Mouse (Mus musculus) neural tube, embryonic 15.5 days (tissue): Measurements from ENCODE around the gene Ngfr. TPM values are rescaled to one million over a fixed set of nuclear protein-coding genes. Genes with fewer than 3 reads are reported as not detected.

Experiments
- ATAC-seq: fragments of 200-750 bp; cut with Nextera tagmentation; 2 replicates; pipeline ENCODE4 v1.8.0; 2017; ENCODE audit warnings: mild to moderate bottlenecking, moderate TSS enrichment, moderate library complexity; ENCODE audit not compliant: low FRiP score
- H3K27ac ChIP-seq: fragments of 300-500 bp; sonication (generic); replicated peaks from 2 replicates; pipeline ENCODE4 v1.5.1; 2015; ENCODE audit warnings: mild to moderate bottlenecking, inconsistent platforms
- H3K27me3 ChIP-seq: fragments of 300-500 bp; sonication (generic); replicated peaks from 2 replicates; pipeline ENCODE4 v1.6.1; 2015; ENCODE audit warnings: inconsistent platforms
- H3K36me3 ChIP-seq: fragments of 300-500 bp; sonication (generic); 2 replicates; pipeline ENCODE4 v1.6.1; 2015; ENCODE audit warnings: inconsistent platforms
- H3K4me1 ChIP-seq: fragments of 300-500 bp; sonication (generic); 2 replicates; pipeline ENCODE4 v1.6.1; 2015; ENCODE audit warnings: inconsistent platforms
- H3K4me2 ChIP-seq: fragments of 300-500 bp; sonication (generic); 2 replicates; pipeline ENCODE4 v1.6.1; 2015; ENCODE audit warnings: inconsistent platforms, mild to moderate bottlenecking, moderate library complexity
- H3K4me3 ChIP-seq: fragments of 300-500 bp; sonication (generic); replicated peaks from 2 replicates; pipeline ENCODE4 v1.5.1; 2015; ENCODE audit warnings: mild to moderate bottlenecking, inconsistent platforms
- H3K9ac ChIP-seq: fragments of 300-500 bp; sonication (generic); replicated peaks from 2 replicates; pipeline ENCODE4 v1.6.1; 2015; ENCODE audit warnings: mild to moderate bottlenecking, inconsistent platforms
- H3K9me3 ChIP-seq: fragments of 300-500 bp; sonication (generic); replicated peaks from 2 replicates; pipeline ENCODE4 v1.6.1; 2016; ENCODE audit warnings: inconsistent platforms
- WGBS: fragments of 180-500 bp; shearing (Covaris S2); methylation state at CpG from one replicate; pipeline ENCODE4 v1.1.7; 2015; ENCODE audit warnings: mixed read lengths; 5-methylcytosine and 5-hydroxymethylcytosine counted together
- polyA plus RNA-seq: library from polyadenylated mRNA; unstranded; fragments of >200 nt; fragmentation: Nextera tagmentation; extraction: Ambion mirVana; gene quantifications from 2 replicates; pipeline ENCODE4 v1.2.1, GENCODE M21; 2015

Ngfr gene
- polyA plus RNA-seq, 1 experiment from 2014 or later = 69.3 TPM

DNA sequence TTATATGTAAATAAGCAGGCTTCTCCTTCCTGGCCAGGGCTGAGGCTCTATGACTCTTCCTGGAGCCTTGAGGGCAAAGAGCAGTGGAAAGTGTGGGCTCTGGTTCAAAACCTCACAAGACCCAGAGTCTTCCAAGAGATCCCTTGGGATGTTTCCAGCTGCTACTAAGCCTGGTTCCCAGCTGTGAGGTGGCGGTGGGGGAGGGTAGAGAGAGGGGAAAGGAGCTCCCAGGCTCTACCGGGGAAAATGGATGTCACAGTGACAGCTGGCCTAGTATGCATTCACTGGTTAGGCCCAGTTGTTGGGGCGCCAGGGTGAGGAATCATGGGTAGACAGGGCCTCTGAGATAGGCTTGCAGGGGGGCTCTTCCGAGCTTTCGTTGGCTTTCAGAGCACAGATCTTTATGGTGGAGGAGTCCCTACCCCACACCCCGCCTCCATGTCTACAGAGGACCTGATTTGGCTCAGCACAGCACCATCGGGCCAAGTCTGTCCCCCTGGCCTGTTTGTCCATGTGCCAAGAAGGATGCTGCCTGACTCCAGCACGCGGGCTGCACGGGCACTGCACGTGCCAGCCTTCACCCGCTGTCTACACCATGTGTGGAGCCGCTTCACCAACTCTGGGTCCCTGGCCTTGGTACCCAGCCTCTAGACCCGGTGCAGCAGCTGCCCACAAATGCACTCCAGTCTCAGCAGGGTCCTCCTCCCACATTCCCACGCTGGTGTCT, 49.0 kb downstream of the Ngfr start:
- Histone ChIP-seq H3K27ac (no peak overlapping the region), H3K36me3 (no peaks in the 10 kb centered on the region), H3K27me3 (no peaks in the 10 kb centered on the region; the same call in 1 of the 2 replicates), H3K4me2 (no peak overlapping the region), H3K4me3 (no peak overlapping the region), H3K9me3 (no peaks in the 10 kb centered on the region), H3K4me1 (peaks cover 17% of the 10 kb centered on the region), H3K9ac (no peak overlapping the region)
- 59% methylated on average over 15 of the region's 15 CpGs for WGBS
- no peak for ATAC-seq

DNA sequence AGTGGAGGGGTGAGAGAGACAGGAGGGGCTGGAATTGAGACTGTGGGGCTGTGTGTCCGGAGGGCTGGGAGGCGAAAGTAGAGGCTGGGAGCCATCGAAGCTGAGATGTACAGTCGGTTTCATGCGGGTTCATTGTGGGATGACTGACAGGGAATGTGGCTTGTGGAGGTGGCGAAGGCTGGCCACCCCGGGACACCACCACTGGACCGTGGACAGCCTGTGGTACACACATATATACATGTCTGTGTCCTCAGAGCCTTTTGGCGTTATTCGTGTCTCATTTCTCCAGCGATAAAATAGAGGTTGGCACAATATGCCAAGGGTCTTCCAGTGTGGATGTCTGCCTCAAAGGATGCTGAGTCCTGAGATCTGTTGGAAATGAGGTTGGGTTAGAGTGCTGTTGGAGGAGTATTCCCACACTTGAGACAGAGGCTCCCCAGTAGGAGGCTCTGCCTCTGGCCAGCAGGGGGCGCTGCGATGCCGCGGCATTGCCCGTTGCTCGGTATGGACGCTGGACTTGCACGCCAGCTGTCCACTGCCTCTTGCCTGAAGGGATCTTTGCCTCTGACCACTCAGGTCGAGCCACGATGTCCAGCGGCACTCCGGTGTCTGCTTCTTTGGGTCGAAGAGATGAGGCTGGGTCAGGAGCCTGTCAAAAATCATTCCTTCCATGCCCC, 53.9 kb downstream of the Ngfr start:
- peak; percentile 79; the same call in 1 of the 2 replicates for ATAC-seq
- Histone ChIP-seq H3K9ac (0 out of 2 replicates have a peak overlapping the region, but pooled peaks have one; percentile 8), H3K4me1 (peaks cover 4% of the 10 kb centered on the region), H3K27ac (no peak overlapping the region), H3K36me3 (no peaks in the 10 kb centered on the region), H3K9me3 (no peaks in the 10 kb centered on the region), H3K4me3 (peak overlapping the region; percentile 25), H3K27me3 (peaks cover 3% of the 10 kb centered on the region; the same call in 1 of the 2 replicates), H3K4me2 (peak overlapping the region; percentile 54)
- 21% methylated on average over 24 of the region's 24 CpGs for WGBS

DNA sequence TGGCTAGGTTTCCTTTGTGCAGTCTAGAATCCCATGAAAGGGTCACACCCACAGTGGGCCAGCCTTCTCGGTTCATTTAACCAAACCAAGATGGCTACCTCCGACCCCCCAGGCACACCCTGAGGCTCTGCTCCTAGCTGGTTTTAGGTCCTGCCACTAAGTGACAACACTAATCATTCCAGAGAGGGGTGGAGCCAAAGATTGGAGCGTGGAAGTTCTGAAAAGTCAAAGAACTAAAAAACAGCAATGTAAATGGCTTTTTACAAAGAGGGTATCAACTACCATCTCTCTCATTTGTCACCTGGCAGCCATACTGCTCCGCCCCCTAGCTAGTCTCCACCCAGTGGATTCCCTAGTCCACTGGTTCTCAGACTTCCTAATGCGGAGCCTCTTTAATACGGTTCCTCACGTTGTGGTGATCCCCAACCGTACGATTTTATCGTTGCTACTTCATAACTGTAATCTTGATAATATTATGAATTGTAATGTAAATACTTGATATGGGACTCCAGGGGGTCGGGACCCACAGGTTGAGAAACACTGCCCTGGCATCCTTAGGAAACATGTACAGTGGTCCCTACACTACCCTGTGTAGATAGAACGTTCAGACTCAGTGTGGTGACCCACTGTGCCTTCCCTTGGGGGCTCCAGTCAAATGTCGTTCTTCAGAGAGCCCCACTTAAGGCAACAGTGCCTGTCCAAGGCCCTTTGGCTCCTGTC, 55.0 kb downstream of the Ngfr start:
- Histone ChIP-seq H3K27ac (no peak overlapping the region), H3K4me1 (no peaks in the 10 kb centered on the region), H3K4me2 (no peak overlapping the region), H3K9me3 (no peaks in the 10 kb centered on the region), H3K27me3 (peaks cover 3% of the 10 kb centered on the region; the same call in 1 of the 2 replicates), H3K9ac (no peak overlapping the region), H3K4me3 (no peak overlapping the region), H3K36me3 (no peaks in the 10 kb centered on the region)
- ATAC-seq = no peak
- 72% methylated on average over 13 of the region's 13 CpGs for WGBS

DNA sequence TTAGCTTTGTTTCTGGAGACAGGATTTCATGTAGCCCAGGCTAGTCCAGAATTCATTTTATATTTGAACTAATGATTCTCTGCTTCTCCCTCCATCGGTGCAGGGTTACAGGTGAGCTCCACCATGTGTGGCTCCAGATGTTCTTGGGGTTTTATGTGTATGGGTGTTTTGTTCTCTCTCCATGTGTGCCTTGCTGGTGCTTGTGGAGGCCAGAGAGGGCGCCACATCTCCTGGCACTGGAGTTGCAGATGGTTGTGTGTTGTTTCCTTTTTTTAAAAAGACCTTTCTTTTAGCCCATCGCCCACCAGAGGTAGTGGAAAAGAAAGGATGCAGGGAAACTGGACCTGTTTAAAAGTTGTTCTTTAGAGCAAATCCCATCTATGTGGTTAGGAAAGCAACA, 59.3 kb downstream of the Ngfr start:
- Histone ChIP-seq H3K36me3 (no peaks in the 10 kb centered on the region), H3K4me1 (no peaks in the 10 kb centered on the region), H3K27ac (no peak overlapping the region), H3K4me3 (no peak overlapping the region), H3K9ac (no peak overlapping the region), H3K9me3 (no peaks in the 10 kb centered on the region), H3K4me2 (no peak overlapping the region), H3K27me3 (peaks cover 3% of the 10 kb centered on the region; the same call in 1 of the 2 replicates)
- 84% methylated on average over 3 of the region's 3 CpGs for WGBS
- ATAC-seq = no peak

DNA sequence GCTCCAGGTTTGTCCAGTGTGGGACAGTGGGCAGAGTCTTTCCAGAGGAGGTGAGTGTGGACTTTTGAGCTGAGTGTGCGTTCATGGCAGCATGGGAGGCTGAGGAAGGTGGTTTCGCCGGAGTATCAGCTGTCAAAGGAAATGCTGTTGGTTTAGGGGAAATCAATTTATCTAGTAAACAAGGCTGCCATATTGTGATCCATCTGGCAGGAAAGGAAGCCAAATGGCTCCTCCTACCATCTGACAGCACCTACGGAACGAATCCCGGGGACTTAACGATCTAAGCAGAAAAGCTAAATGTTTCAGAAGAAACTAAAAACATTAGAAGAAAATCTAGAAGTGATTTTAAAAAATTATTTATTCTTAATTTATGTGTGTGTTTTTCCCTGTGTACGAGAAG, 60.2 kb downstream of the Ngfr start:
- no peak overlapping the region for H3K4me2 ChIP-seq
- no peaks in the 10 kb centered on the region for H3K9me3 ChIP-seq
- H3K27me3 ChIP-seq = no peaks in the 10 kb centered on the region
- H3K27ac ChIP-seq = no peak overlapping the region
- 82% methylated on average over 8 of the region's 8 CpGs for whole genome bisulfite sequencing
- H3K4me1 ChIP-seq = no peaks in the 10 kb centered on the region
- H3K9ac ChIP-seq = no peak overlapping the region
- H3K36me3 ChIP-seq = no peaks in the 10 kb centered on the region
- no peak for ATAC-seq
- H3K4me3 ChIP-seq = no peak overlapping the region

DNA sequence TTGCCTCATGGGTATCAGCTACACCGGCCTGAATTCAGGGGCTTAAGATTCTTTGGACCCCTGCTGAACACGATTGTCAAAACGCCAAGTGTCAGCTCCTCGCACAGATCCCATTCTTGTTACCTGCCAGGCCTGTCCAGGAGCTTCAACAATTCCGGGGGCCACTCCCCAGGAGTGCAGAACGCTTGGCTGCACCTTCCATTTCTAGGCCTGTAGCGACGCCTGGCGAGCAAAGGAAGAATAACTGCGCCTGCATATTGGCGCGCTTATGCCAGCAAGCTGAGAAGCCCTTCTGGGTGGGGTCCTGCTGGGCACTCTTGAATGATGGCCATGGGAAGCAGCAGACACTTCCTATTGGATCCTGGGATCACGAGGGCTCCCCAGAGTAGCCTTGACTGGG, 66.0 kb downstream of the Ngfr start:
- Histone ChIP-seq H3K9ac (0 out of 2 replicates have a peak overlapping the region, but pooled peaks have one; percentile 11), H3K4me2 (peak overlapping the region; percentile 55), H3K4me3 (peak overlapping the region; percentile 29)

DNA sequence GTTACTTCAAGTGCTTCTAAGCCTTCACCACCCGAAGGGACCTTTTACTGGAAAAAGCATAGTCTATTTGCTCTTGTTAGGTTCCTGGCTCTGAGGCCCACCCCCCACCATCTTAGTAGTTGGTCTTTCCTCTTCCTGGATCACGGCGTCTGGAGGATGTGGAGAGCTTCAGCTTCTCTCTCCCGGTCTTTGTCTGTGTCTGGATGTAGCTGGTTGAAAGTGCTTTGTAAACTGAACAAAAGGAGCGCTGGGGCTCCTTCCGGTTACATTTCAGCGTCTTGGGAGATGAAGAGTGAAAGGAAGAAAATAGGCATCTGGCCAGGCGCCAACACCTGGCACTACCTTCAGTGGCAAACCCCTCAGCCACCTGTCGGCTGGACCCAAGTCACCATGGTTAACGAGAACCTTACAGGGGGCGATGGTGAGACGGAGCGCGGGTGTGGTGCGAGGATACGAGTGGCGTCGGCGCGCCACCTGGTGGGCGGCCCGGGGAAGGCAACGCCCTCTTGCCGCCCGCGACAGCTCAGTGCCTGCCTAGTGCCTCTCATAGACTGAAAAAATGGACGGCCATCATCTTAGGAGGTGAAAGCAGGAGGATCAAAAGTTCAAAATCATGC, 67.0 kb downstream of the Ngfr start:
- Histone ChIP-seq H3K27me3 (peaks cover 8% of the 10 kb centered on the region; the same call in 1 of the 2 replicates), H3K4me1 (peaks cover 25% of the 10 kb centered on the region), H3K4me2 (peak overlapping the region; percentile 55), H3K27ac (0 out of 2 replicates have a peak overlapping the region, but pooled peaks have one; percentile 43), H3K9me3 (no peaks in the 10 kb centered on the region), H3K36me3 (no peaks in the 10 kb centered on the region), H3K4me3 (peak overlapping the region; percentile 29), H3K9ac (no peak overlapping the region)
- 5% methylated on average over 27 of the region's 27 CpGs for WGBS
- ATAC-seq = peak; percentile 76

More for the DNA sequence above, 66.0 kb downstream of the Ngfr start:
- H3K9me3 ChIP-seq = no peaks in the 10 kb centered on the region
- under 1% methylated on average over 13 of the region's 13 CpGs for WGBS
- H3K27ac ChIP-seq = no peak overlapping the region
- H3K4me1 ChIP-seq = peaks cover 18% of the 10 kb centered on the region
- no peaks in the 10 kb centered on the region for H3K36me3 ChIP-seq
- peak; percentile 65; the same call in 1 of the 2 replicates for ATAC-seq
- H3K27me3 ChIP-seq = no peaks in the 10 kb centered on the region

DNA sequence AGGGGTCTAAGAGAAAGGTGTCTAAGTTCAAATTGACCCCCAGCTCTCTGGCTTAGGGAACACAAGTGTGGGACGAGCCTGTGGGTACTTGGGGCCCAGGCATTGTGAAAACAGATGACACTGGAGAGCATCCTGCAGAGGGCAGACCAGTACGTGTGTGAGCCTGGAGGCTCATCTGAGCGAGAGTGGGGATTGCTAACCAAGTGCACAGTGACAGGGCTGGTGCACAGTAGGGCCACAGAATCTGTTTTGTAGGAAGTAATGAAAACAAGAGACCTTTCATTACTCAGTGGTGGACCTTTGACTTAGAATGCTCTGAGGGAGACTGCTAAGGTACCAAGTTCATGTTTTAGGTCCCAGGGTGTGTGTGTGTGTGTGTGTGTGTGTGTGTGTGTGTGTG, 67.5 kb downstream of the Ngfr start:
- Histone ChIP-seq H3K4me3 (no peak overlapping the region), H3K4me2 (no peak overlapping the region), H3K9ac (no peak overlapping the region), H3K27me3 (peaks cover 14% of the 10 kb centered on the region; the same call in 1 of the 2 replicates), H3K27ac (no peak overlapping the region), H3K9me3 (no peaks in the 10 kb centered on the region), H3K4me1 (peaks cover 31% of the 10 kb centered on the region), H3K36me3 (no peaks in the 10 kb centered on the region)
- WGBS = 51% methylated on average over 3 of the region's 3 CpGs
- no peak for ATAC-seq

DNA sequence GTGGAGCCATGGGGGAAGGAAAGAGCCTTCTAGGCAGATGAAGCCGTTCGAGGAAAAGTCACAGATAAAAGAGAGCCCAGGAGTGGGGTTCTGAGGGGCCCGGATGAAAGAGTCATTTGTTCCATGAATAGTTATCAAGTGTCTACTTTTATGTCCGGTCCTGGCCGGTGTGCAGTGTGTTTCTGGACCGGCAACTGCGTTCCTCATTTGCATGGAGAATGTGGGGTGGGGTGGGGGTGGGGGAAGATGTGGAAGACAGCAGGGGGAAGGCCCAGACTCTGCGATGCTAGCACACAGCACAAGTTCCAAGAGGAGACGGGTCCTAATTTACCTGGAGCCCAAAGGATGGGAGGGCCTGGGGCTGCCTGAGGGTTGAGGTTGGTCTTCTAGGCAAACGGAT, 68.2 kb downstream of the Ngfr start:
- no peak overlapping the region for H3K27ac ChIP-seq

More for the DNA sequence above, 68.2 kb downstream of the Ngfr start:
- WGBS = 44% methylated on average over 10 of the region's 10 CpGs
- Histone ChIP-seq H3K4me3 (no peak overlapping the region), H3K36me3 (no peaks in the 10 kb centered on the region), H3K4me1 (peaks cover 38% of the 10 kb centered on the region), H3K9ac (no peak overlapping the region), H3K4me2 (no peak overlapping the region), H3K9me3 (no peaks in the 10 kb centered on the region), H3K27me3 (peaks cover 21% of the 10 kb centered on the region)
- no peak for ATAC-seq
